Mouse (Mus musculus) ES-E14 (cell line): ENCODE data around the gene Tvp23a.

Source experiments
- CHD2 ChIP-seq: IDR thresholded peaks from 2 replicates; pipeline ENCODE4 v1.6.1; 2014; ENCODE audit warnings: mild to moderate bottlenecking, low read depth, low read length, inconsistent platforms
- HCFC1 ChIP-seq: IDR thresholded peaks from 2 replicates; pipeline ENCODE4 v1.6.1; 2012; ENCODE audit warnings: low read length, inconsistent platforms, borderline replicate concordance; ENCODE audit not compliant: insufficient read depth
- MAFK ChIP-seq: IDR thresholded peaks from 2 replicates; pipeline ENCODE4 v1.6.1; 2014; ENCODE audit warnings: mild to moderate bottlenecking, low read depth, low read length, inconsistent platforms; ENCODE audit not compliant: insufficient read depth
- ZNF384 ChIP-seq: IDR thresholded peaks from 2 replicates; pipeline ENCODE4 v1.6.1; 2012; ENCODE audit warnings: low read depth, low read length, inconsistent platforms

GRCm38 (mm10) chr16:10385261-10385660, 61.9 kb downstream of the Tvp23a start:
- no peak for TF ChIP-seq CHD2
- no peak for TF ChIP-seq HCFC1
- TF ChIP-seq MAFK = no peak
- no peak for TF ChIP-seq ZNF384
